Mouse (Mus musculus): ENCODE data around the gene Vill. TPM values are rescaled to one million over a fixed set of nuclear protein-coding genes. Genes with fewer than 3 reads are reported as not detected.

The Vill gene
- polyA plus RNA-seq, 1 experiment from 2014 or later, result 4.2 TPM

GRCm38 (mm10) chr9:119089437-119089836 lies 36.9 kb downstream of the Vill start:
- no peak for ATAC-seq (ENCODE audit: low FRiP score)
- Histone ChIP-seq H3K27me3 (peaks cover 27% of the 10 kb centered on the region), H3K4me1 (replicated peaks) (peaks cover 69% of the 10 kb centered on the region), H3K9ac (no peak overlapping the region), H3K4me3 (no peak overlapping the region), H3K4me2 (no peak overlapping the region), H3K9me3 (no peaks in the 10 kb centered on the region), H3K27ac (no peak overlapping the region), H3K36me3 (peaks cover 1% of the 10 kb centered on the region; the same call in 1 of the 2 replicates)
- WGBS, result 35% methylated on average over 7 of the region's 7 CpGs

- 93% methylated on average over 5 of the region's 5 CpGs for WGBS
- no peak for ATAC-seq (ENCODE audit: low FRiP score)
Measured at GRCm38 (mm10) chr9:119090462-119090861, 37.9 kb downstream of the Vill start.

GRCm38 (mm10) chr9:119091581-119092310 lies 39.2 kb downstream of the Vill start:
- Histone ChIP-seq H3K27me3 (peaks cover 43% of the 10 kb centered on the region), H3K27ac (no peak overlapping the region), H3K4me1 (replicated peaks) (peaks cover 74% of the 10 kb centered on the region), H3K4me2 (peak overlapping the region; percentile 81), H3K9me3 (no peaks in the 10 kb centered on the region), H3K4me3 (peak overlapping the region; percentile 59), H3K9ac (peak overlapping the region; percentile 84), H3K36me3 (no peaks in the 10 kb centered on the region)
- 61% methylated on average over 12 of the region's 12 CpGs for WGBS
- no peak for ATAC-seq (ENCODE audit: low FRiP score)

More at GRCm38 (mm10) chr9:119090462-119090861, 37.9 kb downstream of the Vill start:
- Histone ChIP-seq H3K27ac (no peak overlapping the region), H3K27me3 (peaks cover 37% of the 10 kb centered on the region), H3K9ac (0 out of 2 replicates have a peak overlapping the region, but pooled peaks have one; percentile 13), H3K4me3 (no peak overlapping the region), H3K4me1 (replicated peaks) (peaks cover 78% of the 10 kb centered on the region), H3K4me2 (no peak overlapping the region), H3K36me3 (no peaks in the 10 kb centered on the region), H3K9me3 (no peaks in the 10 kb centered on the region)

GRCm38 (mm10) chr9:119092473-119093418 lies 40.2 kb downstream of the Vill start:
- 2% methylated on average over 44 of the region's 45 CpGs for WGBS
- H3K4me3 ChIP-seq, result peak overlapping the region; percentile 59
- H3K9ac ChIP-seq, result peak overlapping the region; percentile 84
- ATAC-seq (ENCODE audit: low FRiP score), result no peak
- no peaks in the 10 kb centered on the region for H3K9me3 ChIP-seq
- H3K27ac ChIP-seq, result peak overlapping the region; percentile 71; the same call in 1 of the 2 replicates
- H3K4me1 ChIP-seq (replicated peaks), result peaks cover 68% of the 10 kb centered on the region
- H3K36me3 ChIP-seq, result no peaks in the 10 kb centered on the region
- H3K27me3 ChIP-seq, result peaks cover 39% of the 10 kb centered on the region
- peak overlapping the region; percentile 81 for H3K4me2 ChIP-seq

GRCm38 (mm10) chr9:119093419-119094295 lies 41.1 kb downstream of the Vill start, which contains the start of gene Plcd1:
Gene Plcd1, minus strand, starts transcription at chr9:119093502.
- ATAC-seq (ENCODE audit: low FRiP score), result peak; percentile 77
- H3K9me3 ChIP-seq, result no peaks in the 10 kb centered on the region
- H3K36me3 ChIP-seq, result no peaks in the 10 kb centered on the region
- peak within 1 kb of the TSS; percentile 81 for H3K4me2 ChIP-seq
- peak within 1 kb of the TSS; percentile 59 for H3K4me3 ChIP-seq
- H3K27ac ChIP-seq, result peak within 1 kb of the TSS; percentile 71
- peaks cover 59% of the 10 kb centered on the region for H3K4me1 ChIP-seq (replicated peaks)
- H3K27me3 ChIP-seq, result peaks cover 33% of the 10 kb centered on the region
- WGBS, result 9% methylated on average over 44 of the region's 45 CpGs
- H3K9ac ChIP-seq, result peak within 1 kb of the TSS; percentile 84

GRCm38 (mm10) chr9:119094462-119095109 lies 42.0 kb downstream of the Vill start:
- 60% methylated on average over 13 of the region's 13 CpGs for WGBS
- Histone ChIP-seq H3K4me2 (peak overlapping the region; percentile 81; the same call in 1 of the 2 replicates), H3K4me1 (replicated peaks) (peaks cover 54% of the 10 kb centered on the region), H3K27ac (0 out of 2 replicates have a peak overlapping the region, but pooled peaks have one; percentile 71), H3K4me3 (no peak overlapping the region), H3K36me3 (no peaks in the 10 kb centered on the region), H3K9ac (no peak overlapping the region), H3K9me3 (no peaks in the 10 kb centered on the region), H3K27me3 (peaks cover 33% of the 10 kb centered on the region)
- no peak; the same call in 1 of the 2 replicates for ATAC-seq (ENCODE audit: low FRiP score)

GRCm38 (mm10) chr9:119100177-119100898 lies 47.8 kb downstream of the Vill start:
- no peak overlapping the region for H3K27ac ChIP-seq
- no peak overlapping the region for H3K4me2 ChIP-seq
- ATAC-seq (ENCODE audit: low FRiP score), result no peak
- H3K9ac ChIP-seq, result no peak overlapping the region
- no peaks in the 10 kb centered on the region for H3K36me3 ChIP-seq
- 17% methylated on average over 15 of the region's 15 CpGs for WGBS
- H3K4me1 ChIP-seq (replicated peaks), result peaks cover 12% of the 10 kb centered on the region
- H3K9me3 ChIP-seq, result no peaks in the 10 kb centered on the region
- no peak overlapping the region for H3K4me3 ChIP-seq
- H3K27me3 ChIP-seq, result peaks cover 22% of the 10 kb centered on the region

- Histone ChIP-seq H3K4me3 (peak within 1 kb of the TSS; percentile 63), H3K9me3 (no peaks in the 10 kb centered on the region), H3K27me3 (peaks cover 16% of the 10 kb centered on the region), H3K4me2 (peak within 1 kb of the TSS; percentile 84), H3K9ac (peak within 1 kb of the TSS; percentile 69), H3K4me1 (replicated peaks) (peaks cover 9% of the 10 kb centered on the region; the same call in 1 of the 2 replicates), H3K36me3 (no peaks in the 10 kb centered on the region), H3K27ac (peak within 1 kb of the TSS; percentile 18; the same call in 1 of the 2 replicates)
- peak; percentile 86 for ATAC-seq (ENCODE audit: low FRiP score)
- WGBS, result 3% methylated on average over 44 of the region's 44 CpGs
Measured at GRCm38 (mm10) chr9:119101992-119102782, 49.6 kb downstream of the Vill start, which contains the start of gene Dlec1. Gene Dlec1, plus strand, starts transcription at chr9:119102478.

GRCm38 (mm10) chr9:119102783-119103113 lies 50.2 kb downstream of the Vill start:
- no peaks in the 10 kb centered on the region for H3K9me3 ChIP-seq
- 3% methylated on average over 19 of the region's 19 CpGs for WGBS
- no peaks in the 10 kb centered on the region for H3K36me3 ChIP-seq
- H3K9ac ChIP-seq, result peak overlapping the region; percentile 69
- H3K27ac ChIP-seq, result peak overlapping the region; percentile 18; the same call in 1 of the 2 replicates
- H3K27me3 ChIP-seq, result peaks cover 16% of the 10 kb centered on the region
- peaks cover 9% of the 10 kb centered on the region; the same call in 1 of the 2 replicates for H3K4me1 ChIP-seq (replicated peaks)
- peak overlapping the region; percentile 84 for H3K4me2 ChIP-seq
- H3K4me3 ChIP-seq, result peak overlapping the region; percentile 63
- ATAC-seq (ENCODE audit: low FRiP score), result peak; percentile 52

- Histone ChIP-seq H3K9me3 (no peaks in the 10 kb centered on the region), H3K4me1 (replicated peaks) (peaks cover 12% of the 10 kb centered on the region; the same call in 1 of the 2 replicates), H3K27me3 (peaks cover 16% of the 10 kb centered on the region), H3K36me3 (no peaks in the 10 kb centered on the region), H3K27ac (no peak overlapping the region), H3K9ac (no peak overlapping the region), H3K4me2 (no peak overlapping the region), H3K4me3 (no peak overlapping the region)
- whole genome bisulfite sequencing, result 86% methylated on average over 4 of the region's 4 CpGs
- no peak for ATAC-seq (ENCODE audit: low FRiP score)
Measured at GRCm38 (mm10) chr9:119107566-119107965, 55.0 kb downstream of the Vill start.
